Comparison of ENCODE assay signal across 8 mouse cellular contexts in the genomic region with DNA sequence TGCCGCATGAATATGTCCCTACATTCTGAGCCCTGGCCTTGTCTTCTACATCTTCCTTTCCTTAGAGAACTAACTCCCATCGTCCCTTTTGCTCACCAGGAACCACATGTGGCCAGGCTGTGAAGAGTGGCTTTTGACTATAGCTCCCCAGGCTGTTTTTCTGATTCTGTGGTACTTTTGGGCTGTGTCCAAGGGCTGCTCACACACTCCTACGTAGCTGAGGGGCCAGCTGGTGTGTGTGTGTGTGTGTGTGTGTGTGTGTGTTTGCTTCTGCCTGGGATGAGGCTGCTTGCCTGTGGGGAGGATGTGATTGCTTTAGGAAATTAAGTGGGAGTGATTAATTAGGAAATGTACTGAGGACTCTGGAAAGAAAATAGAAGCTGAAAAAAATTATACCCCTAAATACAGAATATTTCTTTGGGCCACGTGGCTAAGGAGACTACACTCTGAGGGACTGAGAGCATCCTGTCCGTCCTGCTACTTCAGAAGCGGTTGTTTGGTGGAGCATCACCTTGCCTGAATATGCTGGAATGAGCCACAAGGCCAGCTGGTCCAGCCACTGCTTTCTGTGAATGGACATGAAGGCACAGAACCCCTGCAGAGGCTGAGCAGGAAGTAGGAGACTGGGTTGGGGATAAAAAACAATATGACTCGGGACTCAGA. TPM values are rescaled to one million over a fixed set of nuclear protein-coding genes. Genes with fewer than 3 reads are reported as not detected.
A peak's percentile ranks its signal among the peaks of the same experiment; 100 is the strongest.
DNase-seq lines count a peak whose midpoint lies in the region; ATAC-seq and TF ChIP-seq lines count a peak whose summit lies in the region.

No protein-coding gene starts in this region.

- H3K4me1 ChIP-seq in heart, embryonic 16.5 days (ENCODE audit: control insufficient read depth, insufficient read depth, low read length) = no peaks in the 10 kb centered on the region
- H3K4me1 ChIP-seq in forebrain, postnatal 0 days (ENCODE audit: insufficient read depth) = peaks cover 5% of the 10 kb centered on the region; the same call in 1 of the 2 replicates

- H3K27ac ChIP-seq in heart, embryonic 16.5 days (ENCODE audit: low read length) = no peak overlapping the region
- H3K27ac ChIP-seq in forebrain, postnatal 0 days (ENCODE audit: low read depth, low read length) = no peak overlapping the region

- DNase-seq in heart, adult 18-20 months = no peak
- peak; percentile 64 for DNase-seq in MN1 (ENCODE audit: low spot score)
- peak; percentile 73 for DNase-seq in forebrain, postnatal 0 days
- DNase-seq in left cerebral cortex, postnatal 14 days (ENCODE audit: low spot score in 2 of 2) = peak; percentile 78 to 90
- no peak for DNase-seq in embryo, embryonic 10 days (ENCODE audit: low spot score)
- no peak for DNase-seq in natural killer cell, adult 2 months (ENCODE audit: low spot score in 2 of 2)

- H3K4me2 ChIP-seq in heart, embryonic 16.5 days (ENCODE audit: low read depth, low read length) = no peak overlapping the region
- no peak overlapping the region for H3K4me2 ChIP-seq in forebrain, postnatal 0 days (ENCODE audit: low read depth)

- peak; percentile 58; the same call in 1 of the 2 replicates for ATAC-seq in heart, embryonic 16.5 days (replicated peaks; ENCODE audit: extremely low read depth, insufficient read depth, low FRiP score)
- peak; percentile 88 for ATAC-seq in forebrain, postnatal 0 days
- no peak for ATAC-seq in erythroblast, adult 5-6 weeks (replicated peaks; ENCODE audit: low FRiP score, poor library complexity, severe bottlenecking)

- intact Hi-C loops in left cerebral cortex, postnatal 14 days (cut with DNase I) = no loop called here

- no peak overlapping the region for H3K4me3 ChIP-seq in heart, embryonic 16.5 days (ENCODE audit: low read length)
- H3K4me3 ChIP-seq in forebrain, postnatal 0 days (ENCODE audit: low read depth, low read length) = no peak overlapping the region

- no peak for TF ChIP-seq CTCF in forebrain, postnatal 0 days (IDR thresholded peaks at IDR 0.05; ENCODE audit: low read depth)

- no peaks in the 10 kb centered on the region for H3K9me3 ChIP-seq in heart, embryonic 16.5 days (replicated peaks; ENCODE audit: control insufficient read depth, low read length)
- no peaks in the 10 kb centered on the region for H3K9me3 ChIP-seq in forebrain, postnatal 0 days (ENCODE audit: low read length)

- H3K27me3 ChIP-seq in heart, embryonic 16.5 days (ENCODE audit: control insufficient read depth, insufficient read depth, low read length) = no peaks in the 10 kb centered on the region
- no peaks in the 10 kb centered on the region for H3K27me3 ChIP-seq in forebrain, postnatal 0 days (ENCODE audit: insufficient read depth, low read length)

- no peak overlapping the region for H3K9ac ChIP-seq in heart, embryonic 16.5 days (ENCODE audit: low read length)
- no peak overlapping the region for H3K9ac ChIP-seq in forebrain, postnatal 0 days

- no peaks in the 10 kb centered on the region for H3K36me3 ChIP-seq in heart, embryonic 16.5 days (ENCODE audit: control insufficient read depth, insufficient read depth)
- no peaks in the 10 kb centered on the region for H3K36me3 ChIP-seq in forebrain, postnatal 0 days (ENCODE audit: insufficient read depth)

- 60% methylated on average over 7 of the region's 7 CpGs for WGBS in heart, embryonic 16.5 days
- WGBS in forebrain, postnatal 0 days = 56% methylated on average over 7 of the region's 7 CpGs

RNA-seq across cellular contexts. Expression of a gene that starts 21.8 kb away (rescaled TPM):
- polyA plus RNA-seq in heart, embryonic 16.5 days (2015; fragmentation: Nextera tagmentation; extraction: Ambion mirVana) = 7.8 and 10.8 TPM in 2 replicates
- total RNA-seq in heart, adult 18-20 months (2021) = 10 to 100 TPM; 12.6 to 13.3 TPM
- total RNA-seq in forebrain, postnatal 0 days (2014; rRNA removed) = 5.7 and 15.0 TPM in 2 replicates
- 1.9 and 5.6 TPM in 2 replicates for polyA plus RNA-seq in forebrain, postnatal 0 days (2015; fragmentation: Nextera tagmentation; extraction: Ambion mirVana)
- total RNA-seq in left cerebral cortex, postnatal 14 days (2021) = 10 to 100 TPM; 58.3 to 58.6 TPM
- not detected in 2 replicates for total RNA-seq in erythroblast, adult 5-6 weeks (2015; ENCODE audit: low replicate concordance)
- total RNA-seq in erythroblast, adult 5-6 weeks (2017; ENCODE audit: low replicate concordance) = 0.14 TPM in 1 of 2 replicates, not detected in the other

Comparison
In these comparisons a context has a peak if more than half of its experiments do, and no peak if none do; other contexts are left out.
1. DNase-seq: peak in MN1 (single experiment), forebrain, postnatal 0 days (single experiment) and left cerebral cortex, postnatal 14 days (2 of 2); none in heart, adult 18-20 months (0 of 2), embryo, embryonic 10 days (single experiment) and natural killer cell, adult 2 months (0 of 2).